Mouse (Mus musculus): ENCODE data around the gene Hlf. TPM values are rescaled to one million over a fixed set of nuclear protein-coding genes. Genes with fewer than 3 reads are reported as not detected.

Hlf gene
- total RNA-seq, 2 experiments from 2014 or later, result 96.0 to 105 TPM

GRCm38 (mm10) chr11:90371470-90372100, 19.1 kb downstream of the Hlf start:
- no peak for DNase-seq (ENCODE audit: low spot score in 2 of 2)

- no peak for DNase-seq (ENCODE audit: low spot score in 2 of 2)
Measured at GRCm38 (mm10) chr11:90370789-90371291, 19.9 kb downstream of the Hlf start.

GRCm38 (mm10) chr11:90370367-90370766, 20.3 kb downstream of the Hlf start:
- DNase-seq (ENCODE audit: low spot score in 2 of 2), result no peak

DNA sequence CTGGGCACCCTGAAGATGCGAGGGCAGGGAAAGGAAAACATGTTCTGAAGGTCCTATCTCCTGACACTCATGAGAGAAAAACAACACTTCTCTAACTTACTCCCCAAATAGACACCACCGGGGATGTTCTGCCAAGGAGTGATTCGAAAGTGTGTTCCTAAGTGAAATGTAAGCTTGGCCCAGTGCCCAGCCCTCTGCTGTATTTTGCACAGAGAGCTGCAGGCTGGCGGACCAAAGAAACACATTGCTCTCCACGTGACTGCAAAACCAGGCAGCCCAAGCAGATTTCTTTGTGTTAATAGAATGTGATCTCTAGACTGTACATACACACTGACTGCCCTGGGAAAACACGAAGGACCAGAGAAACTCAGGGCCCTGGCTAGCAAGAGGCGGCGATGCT, 21.1 kb downstream of the Hlf start:
- peak; percentile 93 to 98 for DNase-seq (ENCODE audit: low spot score in 2 of 2)

GRCm38 (mm10) chr11:90369115-90369514, 21.6 kb downstream of the Hlf start:
- DNase-seq (ENCODE audit: low spot score in 2 of 2), result no peak

DNA sequence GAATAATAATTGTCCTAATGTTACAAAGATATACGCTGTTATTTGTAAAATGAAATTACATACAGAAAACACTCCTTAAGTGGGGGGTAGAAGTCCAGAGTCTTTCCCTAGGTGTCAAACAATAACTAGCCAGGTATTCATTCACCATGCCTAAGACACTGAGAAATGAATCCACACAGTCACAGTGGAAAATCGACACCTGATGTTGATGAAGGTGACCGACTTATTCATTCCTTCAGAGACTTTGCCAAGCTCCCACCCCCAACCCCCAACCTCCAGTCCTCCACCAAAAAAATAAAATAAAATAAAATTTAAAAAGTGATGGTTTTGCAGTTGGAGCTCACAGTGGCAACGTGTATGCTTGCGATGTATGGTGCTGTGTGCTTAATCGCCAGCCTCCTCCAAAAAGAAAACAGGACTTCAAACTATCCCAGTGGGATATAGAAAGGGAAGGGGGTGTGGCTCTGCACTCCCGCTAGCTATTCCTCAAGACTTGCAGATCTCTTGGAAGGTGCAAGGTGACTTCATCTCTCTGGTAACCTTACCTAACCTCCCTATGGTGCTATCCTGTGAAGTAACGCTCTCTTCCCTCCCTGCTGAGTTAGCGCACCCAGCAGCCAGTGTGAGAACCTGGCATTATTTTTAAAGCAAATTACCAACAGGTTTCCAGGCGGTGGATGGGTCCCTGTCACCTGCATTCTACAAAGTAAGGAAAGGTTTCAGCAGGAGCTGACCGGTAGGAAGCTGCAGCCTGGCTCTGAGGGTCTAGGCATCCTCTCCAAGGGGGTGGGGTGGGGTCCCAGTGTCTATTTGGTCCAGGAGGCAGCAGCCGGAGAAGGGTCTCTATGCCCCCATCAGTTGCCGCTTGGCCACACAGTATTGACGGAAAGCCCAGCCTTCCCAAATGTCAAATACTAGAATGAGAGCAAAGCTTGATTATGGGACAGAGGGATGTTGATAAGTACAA, 22.5 kb downstream of the Hlf start:
- DNase-seq (ENCODE audit: low spot score in 2 of 2), result no peak

DNA sequence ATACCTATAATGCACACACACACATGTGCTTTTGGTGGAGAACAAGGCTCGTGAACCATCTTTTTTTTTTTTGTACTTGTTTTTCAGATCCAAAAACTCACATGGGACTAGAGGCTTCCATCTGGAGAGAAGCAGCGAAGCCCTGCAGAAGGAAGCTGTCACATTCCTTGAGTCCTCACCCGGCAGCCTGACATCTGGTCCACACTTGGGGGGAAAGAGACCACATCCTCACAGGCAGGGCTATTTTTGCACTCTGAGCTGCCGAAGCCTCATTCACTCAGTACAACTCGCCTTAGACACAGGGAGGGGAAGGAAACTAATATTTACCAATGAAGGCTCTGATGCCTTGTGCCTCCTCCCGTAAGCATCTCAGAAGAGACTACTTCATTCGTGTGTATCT, 25.8 kb downstream of the Hlf start:
- DNase-seq (ENCODE audit: low spot score in 2 of 2), result no peak

GRCm38 (mm10) chr11:90363821-90364497, 26.7 kb downstream of the Hlf start:
- no peak for DNase-seq (ENCODE audit: low spot score in 2 of 2)

GRCm38 (mm10) chr11:90363406-90363805, 27.3 kb downstream of the Hlf start:
- peak in 1 of 2 experiments; percentile 59 for DNase-seq (ENCODE audit: low spot score in 2 of 2)

- peak in 1 of 2 experiments; percentile 42 for DNase-seq (ENCODE audit: low spot score in 2 of 2)
Measured at GRCm38 (mm10) chr11:90360536-90360935, 30.2 kb downstream of the Hlf start.

DNA sequence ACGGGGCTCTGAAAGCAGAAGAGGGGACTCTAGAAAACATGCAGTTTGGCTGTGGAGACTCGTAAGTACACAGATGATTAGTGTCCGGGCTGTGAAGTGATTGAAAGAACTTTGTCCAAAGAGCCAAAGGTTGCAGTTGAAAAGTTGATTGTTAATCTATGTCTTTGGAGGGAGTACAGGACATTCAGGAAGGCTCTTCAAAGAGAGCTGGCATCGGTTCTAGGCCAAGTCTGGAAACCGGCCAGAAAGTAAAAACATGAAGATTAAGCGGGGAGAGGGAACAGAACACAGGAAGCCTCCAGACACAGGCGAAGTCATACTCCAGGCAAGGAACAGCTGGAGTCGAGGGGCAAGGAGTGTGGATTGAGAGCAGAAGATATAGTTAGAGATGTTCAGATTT, 32.6 kb downstream of the Hlf start:
- no peak for DNase-seq (ENCODE audit: low spot score in 2 of 2)

- DNase-seq (ENCODE audit: low spot score in 2 of 2), result no peak
Measured at GRCm38 (mm10) chr11:90357371-90357770, 33.3 kb downstream of the Hlf start.

DNA sequence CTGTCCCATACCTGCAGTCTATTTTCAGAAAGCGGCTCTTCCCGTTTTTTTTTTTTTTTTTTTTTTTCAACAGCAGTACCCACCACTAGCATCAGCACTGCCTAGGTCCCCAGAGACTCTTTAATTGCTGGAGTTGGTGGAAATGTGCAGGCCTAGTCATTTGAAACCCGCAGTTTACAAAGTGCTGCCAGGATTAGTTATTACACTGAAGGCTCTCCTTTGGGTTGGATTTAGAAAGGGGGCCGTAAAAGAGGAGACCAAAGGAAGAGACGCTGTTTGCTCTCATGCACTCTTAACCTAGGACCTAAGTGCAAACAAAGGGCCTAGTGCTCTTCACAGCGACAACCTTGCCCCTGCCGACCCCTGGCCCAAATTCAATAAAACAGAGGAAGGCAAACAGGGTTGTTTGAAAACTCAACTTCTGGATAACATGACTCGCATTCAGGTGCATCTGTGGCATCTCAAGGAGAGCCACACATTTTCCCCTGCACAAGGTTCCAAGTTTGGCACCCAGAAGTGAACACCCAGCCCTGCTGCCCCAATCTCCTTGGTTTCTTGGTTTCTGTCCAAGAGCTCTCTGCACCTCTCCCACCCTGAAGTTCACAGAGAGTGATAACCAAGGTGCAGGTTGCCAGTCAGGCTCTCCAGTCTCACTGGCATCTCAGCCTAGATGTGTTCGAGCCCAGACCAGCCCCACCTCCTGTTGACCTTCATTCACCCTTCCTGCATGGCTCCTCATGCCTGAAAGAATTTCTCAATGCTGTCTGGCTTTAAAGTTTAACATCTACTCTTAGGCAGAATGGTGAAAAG, 34.0 kb downstream of the Hlf start:
- no peak for DNase-seq (ENCODE audit: low spot score in 2 of 2)

- DNase-seq (ENCODE audit: low spot score in 2 of 2), result no peak
Measured at GRCm38 (mm10) chr11:90356036-90356435, 34.7 kb downstream of the Hlf start.

DNA sequence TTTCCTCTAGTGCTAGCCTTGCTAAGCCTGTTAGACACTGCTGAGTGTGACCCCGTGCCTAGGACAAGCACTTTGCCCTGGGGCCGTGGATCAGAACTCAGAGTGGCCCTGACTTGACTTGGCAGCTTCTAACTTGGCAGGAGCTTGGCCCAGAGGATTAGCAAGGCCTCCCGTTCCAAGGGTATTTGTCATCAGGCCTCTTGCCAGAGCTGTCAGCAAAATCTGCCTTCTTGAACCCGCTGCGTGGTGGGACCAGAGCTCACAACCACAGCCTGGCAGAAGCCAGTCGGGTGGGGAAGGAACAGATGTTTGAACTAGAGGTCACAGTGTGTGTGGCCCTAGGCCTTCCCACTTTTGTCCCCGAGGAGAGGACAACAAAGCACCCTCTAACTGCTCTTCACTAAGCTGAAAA, 35.4 kb downstream of the Hlf start:
- no peak for DNase-seq (ENCODE audit: low spot score in 2 of 2)

DNA sequence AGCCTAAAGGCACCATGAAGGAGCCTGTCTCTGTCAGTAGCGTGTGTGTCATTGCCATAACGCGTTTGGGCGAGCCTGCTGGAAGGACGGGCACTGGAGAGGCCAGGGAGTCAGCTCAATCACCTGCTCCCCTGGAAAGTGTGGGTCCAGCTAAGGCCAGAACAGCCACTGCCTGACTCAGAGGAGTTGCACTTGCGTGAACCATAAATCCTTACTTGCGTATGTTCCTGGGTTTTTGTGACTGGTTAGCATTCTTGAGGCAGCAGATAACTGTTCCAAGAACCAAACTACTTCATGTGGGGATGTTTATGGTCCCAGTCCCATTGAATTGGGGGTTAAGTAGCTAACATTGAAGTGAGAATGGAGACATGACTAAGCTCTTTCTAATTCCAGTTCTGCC, 38.0 kb downstream of the Hlf start:
- DNase-seq (ENCODE audit: low spot score in 2 of 2), result no peak

DNA sequence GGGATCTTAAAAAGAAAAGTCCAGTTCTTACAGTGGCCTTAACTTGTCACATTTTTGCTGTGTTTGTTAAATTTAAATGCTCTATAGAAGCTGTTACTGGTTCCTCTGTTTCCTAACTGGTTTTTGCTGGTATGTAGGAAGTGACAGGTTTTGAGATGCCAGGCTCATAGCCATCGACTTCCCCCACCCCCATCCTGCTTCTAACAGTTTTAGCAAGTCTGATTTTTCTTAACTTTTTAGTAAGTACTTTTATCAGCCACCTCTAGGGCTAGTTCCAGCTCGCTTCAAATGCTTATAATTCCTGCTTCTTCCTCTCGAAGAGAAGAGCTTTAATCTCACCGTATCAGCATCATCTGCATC, 40.6 kb downstream of the Hlf start:
- no peak for DNase-seq (ENCODE audit: low spot score in 2 of 2)

- DNase-seq (ENCODE audit: low spot score in 2 of 2), result no peak
Measured at GRCm38 (mm10) chr11:90349486-90350152, 41.1 kb downstream of the Hlf start.

GRCm38 (mm10) chr11:90347667-90348459, 42.8 kb downstream of the Hlf start:
- no peak for DNase-seq (ENCODE audit: low spot score in 2 of 2)

DNA sequence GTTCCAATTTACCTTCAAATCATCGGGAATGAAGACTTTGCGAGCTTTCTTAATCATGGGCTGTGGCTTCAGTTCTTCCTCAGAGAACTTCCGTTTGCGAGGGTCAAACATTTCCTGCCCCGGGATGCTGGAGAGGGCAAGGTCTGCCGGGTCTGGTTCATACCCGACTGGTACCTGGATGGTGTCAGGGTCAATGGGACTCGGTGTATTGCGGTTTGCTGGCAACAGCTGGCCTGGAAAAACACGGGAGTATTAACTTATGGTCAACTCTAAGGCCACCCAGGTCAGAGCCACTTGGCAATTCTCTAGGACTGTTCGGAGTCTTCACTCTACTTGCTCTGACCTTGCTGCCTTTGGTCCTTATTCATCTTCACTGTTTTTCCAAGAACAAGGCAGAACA, 44.9 kb downstream of the Hlf start:
- DNase-seq (ENCODE audit: low spot score in 2 of 2), result no peak
